Mouse (Mus musculus) bone marrow, adult 2 months (tissue): ENCODE data around the gene Rasl11a. TPM values are rescaled to one million over a fixed set of nuclear protein-coding genes. Genes with fewer than 3 reads are reported as not detected.
A peak's percentile ranks its signal among the peaks of the same experiment; 100 is the strongest.

ENCODE experiments used
- H3K27ac ChIP-seq: fragments of 200-500 bp; 2 replicates; pipeline ENCODE4 v1.5.1; 2012; ENCODE audit warnings: low read depth, mild to moderate bottlenecking, control low read depth, inconsistent platforms, low read length; ENCODE audit not compliant: control insufficient read depth, poor library complexity, insufficient read depth
- H3K4me1 ChIP-seq: fragments of 200-500 bp; 2 replicates; pipeline ENCODE4 v1.6.1; 2011; ENCODE audit warnings: low read length; ENCODE audit not compliant: control insufficient read depth, insufficient read depth
- H3K4me3 ChIP-seq: fragments of 200-500 bp; replicated peaks from 2 replicates; pipeline ENCODE3; 2011; ENCODE audit warnings: mild to moderate bottlenecking, low read depth, low read length, control low read depth; ENCODE audit not compliant: control insufficient read depth
- CTCF ChIP-seq: fragments of 200-500 bp; IDR thresholded peaks from 2 replicates; pipeline ENCODE4 v1.5.1; 2011; ENCODE audit warnings: low read length, control low read depth; ENCODE audit not compliant: control insufficient read depth, insufficient read depth
- POLR2A ChIP-seq: fragments of 200-500 bp; IDR thresholded peaks from 2 replicates; pipeline ENCODE4 v1.6.1; 2011; ENCODE audit warnings: low read depth, mild to moderate bottlenecking, control low read depth, low read length, borderline replicate concordance; ENCODE audit not compliant: control insufficient read depth
- WGBS: fragments of 180-500 bp; shearing (Covaris S2); methylation state at CpG from one replicate; pipeline ENCODE4 v1.1.7; 2018; 5-methylcytosine and 5-hydroxymethylcytosine counted together
- polyA plus RNA-seq: library from polyadenylated mRNA; stranded (reverse); fragments of >200 nt; gene quantifications from 2 replicates; pipeline ENCODE4 v1.2.4, GENCODE M21; 2011; ENCODE audit warnings: low replicate concordance; ENCODE audit not compliant: missing spikeins, insufficient read depth, insufficient read length

Gene Rasl11a
- polyA plus RNA-seq, 1 experiment, result not detected

GRCm38 (mm10) chr5:146837967-146838720 is 6.7 kb upstream of the Rasl11a start:
- Histone ChIP-seq H3K4me3 (no peak overlapping the region), H3K27ac (no peak overlapping the region), H3K4me1 (no peaks in the 10 kb centered on the region)
- 82% methylated on average over 7 of the region's 7 CpGs for WGBS
- no peak for TF ChIP-seq CTCF
- no peak for TF ChIP-seq POLR2A

GRCm38 (mm10) chr5:146838836-146839648 is 5.8 kb upstream of the Rasl11a start:
- no peak overlapping the region for H3K4me3 ChIP-seq
- 71% methylated on average over 12 of the region's 12 CpGs for whole genome bisulfite sequencing
- no peak overlapping the region for H3K27ac ChIP-seq
- no peak for TF ChIP-seq POLR2A
- TF ChIP-seq CTCF, result no peak
- no peaks in the 10 kb centered on the region for H3K4me1 ChIP-seq

DNA sequence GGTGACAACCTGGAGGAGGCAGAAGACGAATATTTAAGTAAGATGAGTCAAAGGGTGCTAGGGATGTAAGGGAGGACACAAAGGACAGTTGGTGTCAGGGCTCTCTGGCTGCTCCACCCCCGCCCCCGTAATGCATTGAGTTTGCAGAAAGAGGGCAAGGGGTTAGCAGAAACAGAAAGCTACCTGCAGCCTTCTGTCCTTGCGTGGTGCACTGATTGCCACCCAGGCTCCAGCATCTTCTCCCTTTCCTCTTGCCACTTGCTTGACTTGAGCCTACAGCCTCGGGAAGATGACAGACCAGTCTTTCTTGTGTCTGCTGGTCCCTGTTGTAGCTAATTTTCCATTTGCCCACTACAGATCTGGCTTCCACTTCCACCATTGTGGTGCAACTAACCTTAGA is 5.1 kb upstream of the Rasl11a start:
- H3K4me3 ChIP-seq, result no peak overlapping the region
- WGBS, result 81% methylated on average over 5 of the region's 5 CpGs
- no peaks in the 10 kb centered on the region for H3K4me1 ChIP-seq
- no peak overlapping the region for H3K27ac ChIP-seq
- TF ChIP-seq CTCF (no peak), POLR2A (no peak)

GRCm38 (mm10) chr5:146840422-146840821 is 4.4 kb upstream of the Rasl11a start:
- Histone ChIP-seq H3K27ac (no peak overlapping the region), H3K4me3 (no peak overlapping the region), H3K4me1 (no peaks in the 10 kb centered on the region)
- TF ChIP-seq CTCF (no peak), POLR2A (no peak)
- WGBS, result 76% methylated on average over 4 of the region's 4 CpGs

DNA sequence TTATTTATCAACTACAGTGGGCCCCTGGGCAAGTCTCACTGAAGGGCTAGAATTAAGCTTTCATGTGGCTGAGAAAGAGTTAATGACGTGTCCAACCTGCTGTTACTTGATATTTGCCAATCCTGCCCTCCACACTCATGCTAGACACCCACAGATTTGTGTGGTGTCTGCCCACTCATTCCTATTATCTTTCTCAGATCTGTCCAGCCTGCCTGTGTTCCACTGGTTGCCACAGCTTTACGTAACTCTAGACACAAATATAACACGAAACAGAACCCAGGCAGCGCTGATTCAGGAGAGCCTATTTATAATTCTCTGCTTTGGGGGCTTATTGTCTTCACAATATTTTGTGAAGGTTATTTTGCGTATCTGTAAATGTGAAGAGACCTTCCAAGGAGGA is 3.6 kb upstream of the Rasl11a start:
- Histone ChIP-seq H3K27ac (no peak overlapping the region), H3K4me1 (no peaks in the 10 kb centered on the region), H3K4me3 (no peak overlapping the region)
- WGBS, result 72% methylated on average over 5 of the region's 5 CpGs
- TF ChIP-seq POLR2A, result no peak
- TF ChIP-seq CTCF, result no peak

DNA sequence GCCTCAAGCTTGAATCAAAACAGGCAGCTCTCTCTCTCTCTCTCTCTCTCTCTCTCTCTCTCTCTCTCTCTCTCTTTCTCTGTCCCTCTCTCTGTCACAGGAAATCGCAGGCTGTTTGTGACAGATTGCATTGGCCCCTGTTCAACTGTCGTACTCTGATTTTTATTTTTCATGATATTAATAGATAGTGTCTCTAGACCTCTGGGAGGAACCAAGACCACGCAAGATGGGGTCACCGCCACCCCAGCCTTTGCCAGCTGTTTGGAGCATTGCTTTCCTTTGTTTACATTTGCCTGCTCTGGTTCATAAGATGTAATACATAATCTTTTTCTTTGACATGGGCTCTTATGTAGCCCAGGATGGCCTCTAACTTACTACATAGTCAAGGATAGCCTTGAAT is 2.9 kb upstream of the Rasl11a start:
- WGBS, result 77% methylated on average over 4 of the region's 4 CpGs
- TF ChIP-seq CTCF (no peak), POLR2A (no peak)
- H3K4me1 ChIP-seq, result no peaks in the 10 kb centered on the region
- no peak overlapping the region for H3K4me3 ChIP-seq
- no peak overlapping the region for H3K27ac ChIP-seq

DNA sequence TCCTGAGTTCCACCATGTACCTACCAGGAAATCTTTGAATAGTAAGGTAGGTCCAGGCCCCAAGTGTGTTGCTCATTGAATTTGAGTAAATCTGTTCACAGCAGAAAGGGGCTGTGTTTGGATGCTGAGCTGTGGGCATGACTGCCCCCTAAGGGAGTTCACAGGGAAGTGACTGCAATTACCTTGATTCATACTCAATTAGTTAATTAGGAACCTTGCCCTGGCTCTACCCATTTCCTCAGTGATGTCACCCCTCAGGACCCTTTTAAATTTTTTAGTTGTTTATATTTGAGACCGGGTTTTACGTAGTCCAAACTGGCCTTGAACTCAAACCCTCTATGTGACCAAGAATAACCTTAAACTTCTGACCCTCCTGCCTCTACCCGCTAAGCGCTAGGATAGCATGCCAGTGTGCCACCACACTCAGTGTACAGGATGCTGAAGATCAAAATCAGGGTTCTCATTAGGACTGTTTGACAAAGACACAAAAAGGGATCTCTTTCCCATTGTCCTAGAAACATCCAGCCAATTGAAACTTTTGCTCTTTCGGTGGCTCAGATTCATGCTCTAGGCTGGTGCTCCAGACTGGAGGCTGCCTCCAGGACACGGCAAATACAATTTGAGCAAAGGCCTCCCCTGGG is 450 bp upstream of the Rasl11a start:
- Histone ChIP-seq H3K4me3 (no peak overlapping the region), H3K4me1 (no peaks in the 10 kb centered on the region), H3K27ac (no peak overlapping the region)
- TF ChIP-seq POLR2A (no peak), CTCF (0 out of 2 replicates have a peak, but pooled peaks have one; percentile 22)
- WGBS, result 22% methylated on average over 6 of the region's 6 CpGs

DNA sequence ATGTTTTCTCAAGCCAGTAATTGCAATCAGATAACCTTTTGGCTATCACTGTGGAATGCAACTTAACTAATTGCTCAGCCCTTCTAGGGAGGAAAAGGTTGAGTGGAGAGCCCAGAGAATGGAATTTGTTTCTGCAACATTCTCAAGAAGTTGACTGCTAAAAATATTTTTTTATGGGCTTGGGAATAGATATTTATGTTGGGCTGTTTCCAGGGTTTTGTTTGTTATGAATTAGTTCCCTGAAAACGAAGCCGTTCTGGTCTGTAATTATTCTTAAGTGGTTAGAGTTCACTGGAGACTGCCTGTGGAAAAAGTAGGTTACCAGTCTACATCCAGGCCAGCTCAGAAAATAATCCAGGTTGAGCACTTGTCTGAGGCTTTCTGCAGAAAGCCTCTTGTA is 1.6 kb downstream of the Rasl11a start:
- TF ChIP-seq POLR2A, result no peak
- no peak for TF ChIP-seq CTCF
- no peak overlapping the region for H3K27ac ChIP-seq
- no peaks in the 10 kb centered on the region for H3K4me1 ChIP-seq
- WGBS, result 76% methylated on average over 2 of the region's 2 CpGs
- H3K4me3 ChIP-seq, result no peak overlapping the region
